Mouse (Mus musculus): ENCODE measurements around the gene Ager. TPM values are rescaled to one million over a fixed set of nuclear protein-coding genes. Genes with fewer than 3 reads are reported as not detected.

Ager gene
- polyA plus RNA-seq, 1 experiment = 2.5 TPM

DNA sequence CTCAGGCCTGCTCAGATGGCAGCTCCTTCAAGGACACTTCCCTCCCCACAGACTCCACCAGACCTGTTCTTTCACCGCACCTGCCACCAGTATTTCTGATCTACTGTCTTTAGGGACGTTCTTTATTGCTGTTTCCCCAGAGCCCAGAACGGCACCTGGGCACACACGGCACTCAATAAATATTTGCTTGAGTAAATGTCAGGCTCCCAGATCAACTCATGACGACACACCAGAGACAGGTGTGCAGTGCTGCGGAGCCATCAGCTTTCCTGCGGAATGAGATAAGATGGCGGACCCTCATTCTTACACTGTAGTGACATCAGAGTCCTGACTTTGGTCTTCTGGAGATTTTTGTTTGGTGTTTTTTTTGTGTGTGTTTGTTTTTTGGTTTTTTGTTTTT is 23.3 kb downstream of the Ager start:
- Histone ChIP-seq H3K27ac (ENCODE audit: insufficient read depth, low read length) (no peak overlapping the region), H3K4me3 (ENCODE audit: low read depth, low read length) (no peak overlapping the region), H3K9ac (ENCODE audit: low read depth, poor library complexity, severe bottlenecking) (no peak overlapping the region), H3K4me1 (ENCODE audit: control insufficient read depth, insufficient read depth, low read length) (peaks cover 1% of the 10 kb centered on the region), H3K9me3 (replicated peaks; ENCODE audit: control insufficient read depth, insufficient read depth, low read length, poor library complexity, severe bottlenecking) (no peaks in the 10 kb centered on the region), H3K27me3 (ENCODE audit: control insufficient read depth, insufficient read depth, low read length, poor library complexity, severe bottlenecking) (no peaks in the 10 kb centered on the region), H3K36me3 (ENCODE audit: control insufficient read depth, insufficient read depth, low read length, poor library complexity, severe bottlenecking) (no peaks in the 10 kb centered on the region)
- TF ChIP-seq EP300 (IDR thresholded peaks at IDR 0.05; ENCODE audit: insufficient read depth, low read depth, low read length) (no peak), CTCF (IDR thresholded peaks at IDR 0.05; ENCODE audit: low read depth, low read length) (no peak), POLR2A (IDR thresholded peaks at IDR 0.05; ENCODE audit: insufficient read depth, low read length) (no peak)

DNA sequence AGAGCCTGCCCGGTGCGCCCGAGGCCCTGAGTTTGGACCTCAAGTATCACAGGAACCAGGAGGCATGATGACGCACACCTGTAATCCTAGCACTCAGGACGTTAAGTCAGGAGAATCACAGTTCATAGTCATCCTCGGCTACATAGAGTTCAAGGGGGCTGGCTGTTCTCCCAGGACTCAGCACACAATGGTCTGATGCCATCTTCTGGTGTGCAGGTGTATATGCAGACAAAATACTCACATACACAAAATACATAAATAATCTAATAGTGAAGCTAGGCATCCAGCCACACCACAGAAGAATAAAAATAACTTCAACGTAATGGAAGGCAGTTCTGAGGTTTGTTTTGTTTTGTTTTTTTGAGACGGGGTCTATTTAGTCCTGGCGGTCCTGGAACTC is 25.5 kb downstream of the Ager start:
- no peak overlapping the region for H3K27ac ChIP-seq (ENCODE audit: insufficient read depth, low read length)
- no peak overlapping the region for H3K4me3 ChIP-seq (ENCODE audit: low read depth, low read length)
- H3K27me3 ChIP-seq (ENCODE audit: control insufficient read depth, insufficient read depth, low read length, poor library complexity, severe bottlenecking) = no peaks in the 10 kb centered on the region
- no peaks in the 10 kb centered on the region for H3K9me3 ChIP-seq (replicated peaks; ENCODE audit: control insufficient read depth, insufficient read depth, low read length, poor library complexity, severe bottlenecking)
- peaks cover 1% of the 10 kb centered on the region for H3K4me1 ChIP-seq (ENCODE audit: control insufficient read depth, insufficient read depth, low read length)
- no peak overlapping the region for H3K9ac ChIP-seq (ENCODE audit: low read depth, poor library complexity, severe bottlenecking)
- H3K36me3 ChIP-seq (ENCODE audit: control insufficient read depth, insufficient read depth, low read length, poor library complexity, severe bottlenecking) = no peaks in the 10 kb centered on the region
- no peak for TF ChIP-seq EP300 (IDR thresholded peaks at IDR 0.05; ENCODE audit: insufficient read depth, low read depth, low read length)
- TF ChIP-seq CTCF (IDR thresholded peaks at IDR 0.05; ENCODE audit: low read depth, low read length) = peak; percentile 32

DNA sequence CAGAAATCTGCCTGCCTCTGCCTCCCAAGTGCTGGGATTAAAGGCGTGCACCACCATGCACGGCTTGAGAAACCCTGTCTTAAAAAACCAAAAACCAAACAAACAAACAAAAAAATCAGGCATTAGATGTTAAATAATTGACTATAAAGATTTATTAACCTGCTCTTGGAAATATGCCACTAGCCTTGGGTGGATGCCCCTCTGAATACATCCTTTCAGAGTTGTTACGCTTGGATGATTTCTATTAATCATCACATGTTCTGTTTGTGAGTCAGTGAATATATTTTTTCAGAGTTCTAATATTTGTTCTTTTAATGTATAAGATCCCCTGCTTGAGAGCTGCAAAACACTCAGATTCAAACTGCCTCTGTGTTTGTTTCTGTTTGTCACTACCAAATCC is 27.3 kb downstream of the Ager start:
- Histone ChIP-seq H3K36me3 (ENCODE audit: control insufficient read depth, insufficient read depth, low read length, poor library complexity, severe bottlenecking) (no peaks in the 10 kb centered on the region), H3K27ac (ENCODE audit: insufficient read depth, low read length) (no peak overlapping the region), H3K4me1 (ENCODE audit: control insufficient read depth, insufficient read depth, low read length) (peaks cover 1% of the 10 kb centered on the region), H3K4me3 (ENCODE audit: low read depth, low read length) (no peak overlapping the region), H3K9me3 (replicated peaks; ENCODE audit: control insufficient read depth, insufficient read depth, low read length, poor library complexity, severe bottlenecking) (no peaks in the 10 kb centered on the region), H3K27me3 (ENCODE audit: control insufficient read depth, insufficient read depth, low read length, poor library complexity, severe bottlenecking) (no peaks in the 10 kb centered on the region), H3K9ac (ENCODE audit: low read depth, poor library complexity, severe bottlenecking) (no peak overlapping the region)
- no peak for TF ChIP-seq CTCF (IDR thresholded peaks at IDR 0.05; ENCODE audit: low read depth, low read length)
- TF ChIP-seq EP300 (IDR thresholded peaks at IDR 0.05; ENCODE audit: insufficient read depth, low read depth, low read length) = no peak
- no peak for TF ChIP-seq POLR2A (IDR thresholded peaks at IDR 0.05; ENCODE audit: insufficient read depth, low read length)

DNA sequence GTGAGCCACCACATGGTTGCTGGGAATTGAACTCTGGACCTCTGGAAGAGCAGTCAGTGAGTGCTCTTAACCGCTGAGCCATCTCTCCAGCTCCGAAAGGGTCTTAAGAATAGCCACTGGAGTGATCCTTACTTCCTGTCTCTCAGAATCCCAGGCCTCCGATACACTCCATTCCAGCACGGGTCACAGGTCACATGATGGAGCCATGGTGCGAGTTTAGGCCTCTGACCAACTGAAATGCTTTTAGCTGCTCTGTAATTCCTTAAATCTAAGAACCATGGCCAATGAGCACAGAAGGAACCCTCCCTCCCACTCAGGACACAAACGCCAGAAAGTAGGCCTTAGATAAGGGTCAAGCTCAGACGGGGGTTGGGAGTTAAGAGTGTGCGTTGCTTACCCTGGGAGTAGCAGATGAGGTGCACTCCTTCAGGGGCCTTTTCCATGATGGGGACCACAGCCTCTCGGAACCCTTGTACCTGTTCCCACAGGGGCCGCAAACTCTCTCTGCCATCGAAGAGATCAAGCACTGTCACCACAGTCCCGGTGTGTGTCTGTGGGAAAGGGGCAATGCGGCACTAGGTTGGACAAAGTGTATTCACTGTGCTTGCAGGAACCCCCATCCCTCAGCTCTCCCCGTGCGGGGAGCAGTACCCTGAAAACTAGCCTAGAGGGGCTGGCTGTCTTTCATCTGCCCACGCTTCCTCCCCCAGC is 28.6 kb downstream of the Ager start:
- TF ChIP-seq CTCF (IDR thresholded peaks at IDR 0.05; ENCODE audit: low read depth, low read length) = no peak
- no peak for TF ChIP-seq EP300 (IDR thresholded peaks at IDR 0.05; ENCODE audit: insufficient read depth, low read depth, low read length)
- TF ChIP-seq POLR2A (IDR thresholded peaks at IDR 0.05; ENCODE audit: insufficient read depth, low read length) = no peak
- Histone ChIP-seq H3K4me1 (ENCODE audit: control insufficient read depth, insufficient read depth, low read length) (peaks cover 1% of the 10 kb centered on the region), H3K9me3 (replicated peaks; ENCODE audit: control insufficient read depth, insufficient read depth, low read length, poor library complexity, severe bottlenecking) (no peaks in the 10 kb centered on the region), H3K27me3 (ENCODE audit: control insufficient read depth, insufficient read depth, low read length, poor library complexity, severe bottlenecking) (peaks cover 4% of the 10 kb centered on the region; the same call in 1 of the 2 replicates), H3K27ac (ENCODE audit: insufficient read depth, low read length) (no peak overlapping the region), H3K4me3 (ENCODE audit: low read depth, low read length) (peak overlapping the region; percentile 85), H3K9ac (ENCODE audit: low read depth, poor library complexity, severe bottlenecking) (peak overlapping the region; percentile 73), H3K36me3 (ENCODE audit: control insufficient read depth, insufficient read depth, low read length, poor library complexity, severe bottlenecking) (no peaks in the 10 kb centered on the region)

DNA sequence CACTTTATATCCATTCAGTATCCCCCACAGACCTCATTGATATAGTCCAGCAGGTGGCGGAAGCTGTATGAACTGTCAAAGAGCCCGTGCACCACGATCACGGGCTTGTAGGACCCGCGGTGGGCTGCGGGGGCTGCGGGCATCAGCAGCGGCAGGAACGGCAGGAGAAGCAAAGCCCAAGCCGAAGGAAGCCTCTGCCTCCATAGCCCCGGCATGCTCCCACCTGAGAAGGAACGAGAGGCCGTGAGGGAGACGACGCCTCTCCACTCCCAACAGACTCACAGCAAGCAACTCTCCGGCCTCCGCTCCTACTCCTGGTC is 29.1 kb downstream of the Ager start:
- H3K27me3 ChIP-seq (ENCODE audit: control insufficient read depth, insufficient read depth, low read length, poor library complexity, severe bottlenecking) = peaks cover 4% of the 10 kb centered on the region; the same call in 1 of the 2 replicates
- H3K9me3 ChIP-seq (replicated peaks; ENCODE audit: control insufficient read depth, insufficient read depth, low read length, poor library complexity, severe bottlenecking) = no peaks in the 10 kb centered on the region
- H3K9ac ChIP-seq (ENCODE audit: low read depth, poor library complexity, severe bottlenecking) = peak overlapping the region; percentile 73
- H3K36me3 ChIP-seq (ENCODE audit: control insufficient read depth, insufficient read depth, low read length, poor library complexity, severe bottlenecking) = no peaks in the 10 kb centered on the region
- H3K27ac ChIP-seq (ENCODE audit: insufficient read depth, low read length) = no peak overlapping the region
- TF ChIP-seq POLR2A (IDR thresholded peaks at IDR 0.05; ENCODE audit: insufficient read depth, low read length) = no peak
- no peak for TF ChIP-seq EP300 (IDR thresholded peaks at IDR 0.05; ENCODE audit: insufficient read depth, low read depth, low read length)
- H3K4me1 ChIP-seq (ENCODE audit: control insufficient read depth, insufficient read depth, low read length) = peaks cover 1% of the 10 kb centered on the region
- H3K4me3 ChIP-seq (ENCODE audit: low read depth, low read length) = peak overlapping the region; percentile 85

DNA sequence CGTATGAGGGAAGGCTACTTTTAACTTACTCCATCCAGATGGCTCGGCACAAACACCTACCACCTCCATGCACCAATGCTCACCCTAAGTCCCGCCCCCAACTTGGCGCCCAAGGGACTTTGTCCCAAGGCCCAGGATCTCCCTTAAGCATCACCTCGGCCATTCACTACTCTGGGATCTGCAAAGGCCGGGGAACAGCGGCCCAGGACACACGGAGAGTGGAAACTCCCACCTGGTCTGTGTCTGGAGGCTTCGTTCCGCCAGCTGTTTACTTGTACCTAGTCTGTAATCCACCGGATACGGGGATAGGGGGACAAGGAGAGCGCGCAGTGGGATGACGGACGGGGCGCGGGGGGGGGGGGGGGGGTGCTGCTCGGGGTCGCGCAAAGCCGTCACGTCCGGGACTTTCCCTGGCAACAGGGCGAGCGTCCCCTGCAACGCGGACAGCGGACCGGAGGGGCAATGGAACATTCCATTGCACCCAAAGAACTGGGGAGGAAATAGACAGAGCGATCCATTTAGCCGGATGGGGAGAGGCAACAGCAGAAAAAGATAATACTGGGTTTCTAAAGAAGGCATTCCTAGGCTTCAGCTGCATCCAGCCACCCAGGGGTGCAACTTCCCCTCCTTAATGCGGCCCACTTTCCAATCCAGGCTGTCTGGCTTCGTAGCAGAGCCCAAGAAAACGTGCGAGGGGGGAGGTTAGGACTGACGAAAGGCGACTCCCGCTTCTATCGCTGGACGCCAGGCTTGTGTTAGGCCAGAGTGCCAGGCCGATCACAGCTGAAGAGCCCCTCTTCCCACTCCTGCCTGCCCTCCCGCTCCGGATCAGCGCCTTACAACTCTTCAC is 29.7 kb downstream of the Ager start:
- peaks cover 1% of the 10 kb centered on the region for H3K4me1 ChIP-seq (ENCODE audit: control insufficient read depth, insufficient read depth, low read length)
- TF ChIP-seq EP300 (IDR thresholded peaks at IDR 0.05; ENCODE audit: insufficient read depth, low read depth, low read length) = no peak
- TF ChIP-seq CTCF (IDR thresholded peaks at IDR 0.05; ENCODE audit: low read depth, low read length) = no peak
- TF ChIP-seq POLR2A (IDR thresholded peaks at IDR 0.05; ENCODE audit: insufficient read depth, low read length) = no peak
- peak overlapping the region; percentile 73 for H3K9ac ChIP-seq (ENCODE audit: low read depth, poor library complexity, severe bottlenecking)
- H3K27me3 ChIP-seq (ENCODE audit: control insufficient read depth, insufficient read depth, low read length, poor library complexity, severe bottlenecking) = peaks cover 4% of the 10 kb centered on the region; the same call in 1 of the 2 replicates
- H3K36me3 ChIP-seq (ENCODE audit: control insufficient read depth, insufficient read depth, low read length, poor library complexity, severe bottlenecking) = no peaks in the 10 kb centered on the region
- no peaks in the 10 kb centered on the region for H3K9me3 ChIP-seq (replicated peaks; ENCODE audit: control insufficient read depth, insufficient read depth, low read length, poor library complexity, severe bottlenecking)
- peak overlapping the region; percentile 85 for H3K4me3 ChIP-seq (ENCODE audit: low read depth, low read length)
- H3K27ac ChIP-seq (ENCODE audit: insufficient read depth, low read length) = no peak overlapping the region
